Mouse (Mus musculus) gastrocnemius, adult 2 months (tissue): ENCODE results near the gene Itm2c. TPM values are rescaled to one million over a fixed set of nuclear protein-coding genes. Genes with fewer than 3 reads are reported as not detected.

ENCODE experiments used
- DNase-seq: peaks from one replicate; pipeline ENCODE4 v3.0.0; 2022
- H3K27ac ChIP-seq: fragments of 200-600 bp; 2 replicates; pipeline ENCODE4 v1.8.1; 2022; ENCODE audit warnings: mild to moderate bottlenecking
- H3K4me3 ChIP-seq: fragments of 200-600 bp; 2 replicates; pipeline ENCODE4 v1.8.1; 2022; ENCODE audit warnings: mild to moderate bottlenecking, moderate library complexity
- CTCF ChIP-seq: fragments of 200-600 bp; IDR thresholded peaks from 2 replicates; pipeline ENCODE4 v1.8.1; 2022; ENCODE audit warnings: antibody characterized with exemption, mild to moderate bottlenecking, moderate library complexity
- intact Hi-C: fragments of 180-260 bp; cut with DNase I; formaldehyde crosslinking; loops from one replicate; pipeline ENCODE4 v1.15.1; 2025
- total RNA-seq, 2 experiments: library from RNA; stranded (reverse); gene quantifications; 2 replicates each; pipeline ENCODE4 v1.2.3; 2021

The Itm2c gene
- total RNA-seq, 2 experiments from 2014 or later: 22.3 to 23.1 TPM

GRCm38 (mm10) chr1:85928688-85929065, 34.6 kb downstream of the Itm2c start:
- intact Hi-C loops: no loop called here
- TF ChIP-seq CTCF: no peak
- peak overlapping the region; percentile 16; the same call in 1 of the 2 replicates for H3K27ac ChIP-seq
- DNase-seq: no peak
- no peak overlapping the region for H3K4me3 ChIP-seq

- intact Hi-C loops: no loop called here
- no peak overlapping the region for H3K4me3 ChIP-seq
- H3K27ac ChIP-seq: no peak overlapping the region
- no peak for TF ChIP-seq CTCF
- DNase-seq: no peak
Measured at GRCm38 (mm10) chr1:85929406-85929805, 35.3 kb downstream of the Itm2c start.

DNA sequence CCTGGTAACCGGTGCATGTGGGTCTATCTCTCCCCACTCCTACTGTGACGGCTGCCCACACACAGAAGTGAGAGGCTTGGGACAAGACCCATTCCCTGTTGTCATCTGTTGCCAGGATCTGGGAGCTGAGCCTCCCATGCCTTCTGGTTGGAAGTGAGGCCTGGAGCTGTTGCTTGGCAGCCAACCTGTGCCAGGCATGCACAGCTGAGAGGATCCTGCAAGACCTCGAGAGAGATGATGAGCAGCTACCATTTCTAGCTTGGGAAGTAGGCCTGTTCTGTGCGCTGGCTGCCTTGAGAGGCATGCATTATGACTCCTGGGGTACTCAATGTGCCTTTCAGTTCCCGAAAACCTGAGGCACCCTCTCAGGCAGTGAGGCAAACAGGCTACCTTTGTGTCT, 37.1 kb downstream of the Itm2c start:
- DNase-seq: no peak
- H3K27ac ChIP-seq: no peak overlapping the region
- H3K4me3 ChIP-seq: no peak overlapping the region
- no peak for TF ChIP-seq CTCF
- intact Hi-C loops: no loop called here

DNA sequence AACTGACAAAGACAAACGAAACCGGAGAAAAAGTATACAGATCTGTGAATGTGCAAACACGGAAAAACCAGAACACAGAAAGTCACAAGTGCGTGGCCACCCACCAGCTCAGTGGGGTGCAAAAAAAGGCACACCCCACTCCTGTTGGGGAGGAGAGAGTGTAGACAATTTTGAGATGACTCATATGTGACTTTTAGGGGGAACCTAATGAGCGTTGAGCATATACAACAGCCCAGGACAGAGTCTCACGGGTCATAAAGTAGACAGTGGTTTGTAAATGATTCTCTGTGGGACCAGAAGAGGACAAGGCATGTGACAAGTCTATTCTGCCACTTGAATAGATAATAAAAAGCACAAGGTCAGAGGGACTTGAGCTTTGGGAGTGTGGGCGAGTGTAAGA, 39.1 kb downstream of the Itm2c start:
- intact Hi-C loops: no loop called here
- Histone ChIP-seq H3K27ac (no peak overlapping the region; the same call in 1 of the 2 replicates), H3K4me3 (no peak overlapping the region)
- no peak for TF ChIP-seq CTCF
- no peak for DNase-seq

DNA sequence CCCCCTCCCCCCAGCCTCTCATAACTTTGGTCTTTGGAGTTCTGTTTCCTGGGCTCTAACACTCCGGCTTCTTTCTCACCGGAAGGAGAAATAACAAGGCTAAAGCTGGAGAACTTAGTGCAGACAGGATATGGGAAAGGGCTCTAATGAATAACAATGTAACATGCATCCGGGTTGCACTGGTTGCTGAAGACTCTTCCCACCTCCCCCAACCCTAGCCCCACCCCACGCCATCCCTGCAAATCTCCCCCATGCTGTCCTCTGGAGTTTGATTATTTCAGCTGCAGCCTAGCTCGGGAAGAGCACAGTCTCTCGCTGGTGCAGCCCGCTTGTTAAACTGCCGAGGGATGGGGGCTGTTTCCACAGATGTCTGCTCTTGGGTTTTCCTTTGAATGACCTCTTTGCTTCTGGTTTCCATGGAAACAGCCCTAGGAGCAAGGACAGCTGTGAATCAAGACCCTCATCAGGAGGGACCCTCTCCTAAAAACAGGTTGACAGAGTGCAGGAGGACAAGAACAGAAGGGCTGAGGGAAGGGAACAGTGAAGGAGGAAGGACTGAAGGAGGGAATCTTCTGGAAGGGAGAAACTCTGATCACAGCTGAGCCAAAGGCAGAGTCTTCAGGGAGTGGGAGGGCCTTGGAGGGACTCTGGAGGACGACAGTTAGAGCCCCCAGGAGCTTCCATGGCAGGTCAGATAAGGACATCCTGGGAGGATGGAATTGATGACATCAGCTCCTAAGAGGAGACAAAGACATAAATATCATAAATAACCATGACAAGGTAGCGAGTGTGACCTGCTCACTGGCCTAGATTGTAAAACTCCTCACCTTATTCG, 39.8 kb downstream of the Itm2c start:
- DNase-seq: no peak
- Histone ChIP-seq H3K4me3 (no peak overlapping the region), H3K27ac (peak overlapping the region; percentile 16; the same call in 1 of the 2 replicates)
- no peak for TF ChIP-seq CTCF
- intact Hi-C loops: no loop called here

GRCm38 (mm10) chr1:85934560-85934959, 40.5 kb downstream of the Itm2c start:
- Histone ChIP-seq H3K4me3 (no peak overlapping the region), H3K27ac (no peak overlapping the region)
- intact Hi-C loops: no loop called here
- TF ChIP-seq CTCF: no peak
- no peak for DNase-seq

- intact Hi-C loops: loop anchor here (1.0 kb wide), 1 partner anchor 72 kb away; no protein-coding TSS in a partner anchor
- DNase-seq: peak; percentile 54
- no peak overlapping the region for H3K27ac ChIP-seq
- H3K4me3 ChIP-seq: no peak overlapping the region
- peak; percentile 81 for TF ChIP-seq CTCF
Measured at GRCm38 (mm10) chr1:85935148-85935852, 41.2 kb downstream of the Itm2c start.

DNA sequence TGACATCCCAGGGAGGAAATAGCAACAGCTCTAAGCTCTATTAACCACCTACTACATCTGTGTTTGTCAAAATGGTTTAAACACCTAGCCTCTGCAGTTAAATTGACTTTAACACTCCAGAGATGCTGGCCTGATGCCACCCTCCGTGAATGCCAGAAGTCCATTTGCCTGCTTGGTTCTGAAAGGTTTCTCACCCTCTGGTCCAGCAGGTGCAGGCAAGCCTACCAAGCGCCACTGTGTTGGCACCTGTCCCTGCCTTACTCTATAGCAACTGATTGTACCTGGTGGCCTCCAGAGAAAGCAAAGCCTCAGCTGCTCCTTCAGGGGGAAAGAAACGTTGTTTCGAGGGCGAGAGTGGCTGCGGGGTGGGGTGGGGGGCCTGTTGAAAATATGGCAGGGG, 42.2 kb downstream of the Itm2c start:
- intact Hi-C loops: no loop called here
- DNase-seq: no peak
- Histone ChIP-seq H3K27ac (no peak overlapping the region), H3K4me3 (no peak overlapping the region)
- no peak for TF ChIP-seq CTCF

- no peak overlapping the region for H3K27ac ChIP-seq
- intact Hi-C loops: loop anchor here (1.0 kb wide), 1 partner anchor 83 kb away; no protein-coding TSS in a partner anchor
- no peak for DNase-seq
- TF ChIP-seq CTCF: no peak
- no peak overlapping the region for H3K4me3 ChIP-seq
Measured at GRCm38 (mm10) chr1:85937323-85937722, 43.2 kb downstream of the Itm2c start.

GRCm38 (mm10) chr1:85942318-85942717, 48.2 kb downstream of the Itm2c start:
- no peak for TF ChIP-seq CTCF
- Histone ChIP-seq H3K4me3 (no peak overlapping the region), H3K27ac (no peak overlapping the region)
- intact Hi-C loops: no loop called here
- DNase-seq: no peak

DNA sequence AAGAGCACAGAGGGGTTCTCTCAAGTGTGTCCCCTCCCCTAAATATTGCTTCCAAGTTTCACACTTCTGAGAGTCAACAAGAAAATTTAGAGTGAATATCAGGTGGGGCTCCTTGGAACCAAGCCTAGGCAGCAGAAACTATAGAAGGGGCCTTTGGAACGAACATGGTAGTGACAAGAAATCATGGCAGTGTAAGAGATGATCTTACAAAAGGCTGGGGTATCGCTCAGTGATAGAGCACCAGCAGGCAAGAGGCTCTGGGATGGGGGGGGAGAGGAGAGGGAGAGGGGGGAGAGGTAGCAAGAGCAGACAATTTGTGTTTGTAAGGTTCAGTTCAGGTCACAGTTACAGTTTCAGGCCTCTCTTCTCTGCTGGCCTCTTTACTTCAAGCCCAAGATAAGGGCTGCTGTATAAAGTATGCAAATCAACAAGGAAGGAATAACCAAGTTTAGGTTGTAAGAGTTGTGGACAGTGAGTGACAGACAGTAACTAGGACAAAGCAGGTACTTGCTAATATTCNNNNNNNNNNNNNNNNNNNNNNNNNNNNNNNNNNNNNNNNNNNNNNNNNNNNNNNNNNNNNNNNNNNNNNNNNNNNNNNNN, 55.1 kb downstream of the Itm2c start:
- no peak for TF ChIP-seq CTCF
- Histone ChIP-seq H3K4me3 (no peak overlapping the region), H3K27ac (no peak overlapping the region)
- no peak for DNase-seq
- intact Hi-C loops: no loop called here

GRCm38 (mm10) chr1:85955150-85955549, 61.1 kb downstream of the Itm2c start:
- intact Hi-C loops: no loop called here
- Histone ChIP-seq H3K4me3 (no peak overlapping the region), H3K27ac (no peak overlapping the region)
- DNase-seq: no peak
- no peak for TF ChIP-seq CTCF

GRCm38 (mm10) chr1:85957290-85957689, 63.2 kb downstream of the Itm2c start:
- no peak for TF ChIP-seq CTCF
- DNase-seq: no peak
- intact Hi-C loops: no loop called here
- Histone ChIP-seq H3K27ac (no peak overlapping the region), H3K4me3 (no peak overlapping the region)
